Mouse (Mus musculus) brain, adult 2 months (tissue): ENCODE measurements around the gene Hoxd3.

Source experiments
- DNase-seq: peaks from one replicate; pipeline ENCODE4 v3.0.0; 2011; ENCODE audit warnings: low read depth, low spot score

The Hoxd3 gene

DNA sequence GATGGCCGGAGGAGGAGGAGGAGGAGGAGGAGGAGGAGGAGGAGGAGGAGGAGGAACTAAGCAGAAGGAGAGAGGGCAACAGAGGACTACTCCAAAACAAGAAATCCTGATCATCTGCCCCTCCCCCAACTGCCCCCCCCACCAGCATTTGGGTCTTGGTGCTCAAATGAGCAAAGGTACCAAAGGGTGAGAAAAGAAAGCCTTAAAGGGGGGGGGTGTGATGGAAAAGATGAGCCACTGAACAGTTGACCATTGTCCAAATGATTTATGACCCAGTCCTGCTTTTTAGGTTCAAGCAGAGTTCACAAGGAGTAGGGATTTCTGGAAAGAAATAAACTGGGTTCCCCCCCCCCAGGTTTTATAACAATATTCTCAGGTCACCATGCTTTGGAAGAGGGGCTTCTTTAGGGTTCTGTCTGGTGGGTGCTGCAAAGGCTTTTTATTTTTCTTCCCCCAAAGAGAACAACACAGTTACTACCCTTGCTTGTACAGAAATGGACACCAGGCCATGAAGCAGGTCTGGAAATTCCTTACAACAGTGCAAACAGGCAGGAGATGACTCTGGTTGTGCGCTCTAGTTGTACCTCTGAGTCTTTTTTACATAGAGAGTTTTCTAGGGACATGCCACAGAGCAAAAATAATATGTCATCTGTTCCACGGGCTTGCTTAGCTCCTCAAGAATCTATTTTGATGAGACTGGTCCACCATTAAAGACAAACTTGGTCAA is 29.7 kb downstream of the Hoxd3 start:
- DNase-seq = no peak

- no peak for DNase-seq
Observed at GRCm38 (mm10) chr2:74741979-74742277, 30.2 kb downstream of the Hoxd3 start.

DNA sequence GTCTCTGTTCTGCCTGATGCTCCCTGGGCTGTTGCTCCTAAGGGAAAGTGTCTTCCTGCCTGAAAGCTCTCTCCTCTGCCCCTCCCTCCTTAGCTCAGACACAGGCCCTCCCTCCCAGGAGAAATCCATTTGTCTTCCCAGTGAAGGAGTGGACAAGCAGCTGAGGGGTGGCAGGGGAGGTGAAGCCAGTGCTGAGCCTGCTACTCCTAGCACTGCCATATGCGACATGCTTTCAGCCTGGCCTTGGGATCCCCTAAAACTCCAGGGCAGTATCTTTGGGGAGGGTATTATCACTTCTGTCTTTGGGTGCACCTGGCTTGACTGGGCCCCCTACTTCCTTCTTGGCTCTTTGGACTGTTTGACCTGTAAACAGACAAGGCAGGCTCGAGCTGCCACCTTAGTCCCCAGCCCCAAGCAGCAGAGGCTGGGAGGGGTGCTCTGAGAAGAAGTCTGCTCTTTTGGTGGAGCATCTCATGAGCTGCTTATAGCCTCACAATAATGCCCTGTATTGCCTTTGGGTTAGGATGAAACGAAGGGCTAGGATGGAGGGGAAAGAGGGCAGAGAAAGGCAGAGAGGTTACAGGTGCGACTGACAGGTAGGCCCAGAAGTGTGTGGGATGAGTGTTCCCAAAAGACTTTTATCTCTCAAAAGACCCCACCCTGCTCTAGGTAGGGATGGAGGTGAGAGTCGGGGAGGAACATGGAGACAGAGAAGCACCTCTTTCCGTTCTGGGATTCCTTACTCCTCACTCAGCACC is 34.0 kb downstream of the Hoxd3 start:
- no peak for DNase-seq

GRCm38 (mm10) chr2:74746298-74746921 is 34.7 kb downstream of the Hoxd3 start:
- DNase-seq = no peak

- DNase-seq = no peak
Observed at GRCm38 (mm10) chr2:74747006-74747405, 35.3 kb downstream of the Hoxd3 start.

DNA sequence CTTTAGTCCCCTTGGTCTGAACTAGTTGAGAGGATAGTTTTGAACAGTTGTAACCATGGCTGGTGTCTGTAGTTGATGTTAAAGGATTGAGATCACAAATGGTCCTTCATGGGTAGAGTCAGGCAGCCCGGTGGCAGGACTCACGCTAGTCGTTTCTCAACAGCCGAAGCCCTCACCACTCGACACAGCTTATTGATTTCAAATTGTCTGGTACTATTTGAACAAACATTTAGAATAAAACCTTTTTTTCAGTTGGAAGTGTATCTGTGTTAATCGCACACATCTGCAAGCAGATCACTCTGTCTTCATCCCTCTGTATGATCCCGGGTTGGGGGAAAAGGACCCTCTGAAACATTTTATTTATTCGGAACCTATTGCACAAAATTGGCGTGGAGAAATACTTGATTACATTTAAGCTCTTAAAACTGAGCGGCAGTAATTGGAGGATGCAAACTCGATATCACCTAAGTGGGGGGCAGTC is 36.0 kb downstream of the Hoxd3 start:
- DNase-seq = no peak

DNA sequence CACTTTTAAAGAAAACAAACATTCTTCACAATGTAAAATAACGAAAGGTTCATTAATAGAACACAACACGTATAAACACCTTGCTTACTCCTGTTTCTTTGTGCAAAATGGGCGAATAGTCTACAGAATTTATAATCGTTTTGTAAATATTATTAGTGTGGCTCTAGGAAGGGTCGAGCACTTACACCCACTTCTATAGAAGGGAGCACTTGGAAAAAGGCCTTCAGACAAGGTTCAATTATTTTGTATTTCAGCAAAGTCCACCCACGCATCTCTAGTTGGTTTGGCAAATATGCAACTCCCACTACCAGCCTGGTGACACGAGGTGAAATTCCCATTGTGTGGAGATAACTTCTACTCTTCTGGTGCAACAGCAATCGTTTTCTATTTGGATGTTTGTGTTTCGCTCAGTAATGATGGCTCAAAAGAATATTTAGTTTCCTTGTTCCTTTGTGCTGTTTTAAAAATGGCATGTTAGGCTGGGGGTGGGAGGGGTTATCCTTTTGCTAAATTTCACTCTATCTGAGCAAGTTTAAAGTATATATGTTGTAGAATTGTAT is 36.8 kb downstream of the Hoxd3 start:
- DNase-seq = no peak

GRCm38 (mm10) chr2:74749337-74750121 is 37.8 kb downstream of the Hoxd3 start:
- DNase-seq = peak; percentile 30

GRCm38 (mm10) chr2:74750731-74751250 is 39.1 kb downstream of the Hoxd3 start:
- no peak for DNase-seq

- DNase-seq = no peak
Observed at GRCm38 (mm10) chr2:74751861-74752260, 40.1 kb downstream of the Hoxd3 start.

DNA sequence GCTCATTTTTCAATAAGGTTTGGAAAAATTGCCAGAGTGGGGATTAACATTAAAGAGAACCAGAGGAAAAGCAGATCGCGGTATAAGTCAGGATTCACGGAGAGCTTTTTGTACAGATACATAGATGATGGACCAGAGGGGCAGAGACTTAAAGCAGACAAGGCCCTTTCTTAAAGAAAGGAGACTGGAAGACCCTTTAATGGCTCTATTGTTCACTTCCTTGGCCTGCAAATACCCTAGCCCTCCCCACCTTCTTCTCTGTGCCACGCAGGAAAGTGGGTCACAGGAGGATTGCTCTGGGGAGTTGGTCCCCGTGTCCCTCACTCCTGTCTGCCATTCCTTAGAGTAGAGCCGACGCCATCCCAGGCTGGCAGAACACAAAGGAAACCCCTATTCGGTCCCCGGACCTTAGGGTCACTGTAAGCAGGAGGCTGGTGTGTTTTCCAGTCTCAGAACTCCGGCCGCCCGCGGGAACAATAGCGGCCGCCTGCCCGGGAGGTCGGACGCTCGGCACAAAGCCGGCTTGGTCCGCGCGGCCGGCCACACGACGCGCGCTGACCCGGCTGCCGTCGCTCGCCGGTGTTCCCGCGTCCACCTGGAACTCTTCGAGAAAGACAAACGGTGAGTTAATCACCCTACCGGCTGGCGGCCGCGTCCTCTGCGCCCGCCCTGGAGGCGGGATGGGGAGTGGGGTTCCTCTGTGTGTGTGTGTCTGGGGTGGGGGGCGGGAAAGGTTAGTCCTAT is 40.9 kb downstream of the Hoxd3 start:
- DNase-seq = no peak

- no peak for DNase-seq
Observed at GRCm38 (mm10) chr2:74753175-74753523, 41.4 kb downstream of the Hoxd3 start.

DNA sequence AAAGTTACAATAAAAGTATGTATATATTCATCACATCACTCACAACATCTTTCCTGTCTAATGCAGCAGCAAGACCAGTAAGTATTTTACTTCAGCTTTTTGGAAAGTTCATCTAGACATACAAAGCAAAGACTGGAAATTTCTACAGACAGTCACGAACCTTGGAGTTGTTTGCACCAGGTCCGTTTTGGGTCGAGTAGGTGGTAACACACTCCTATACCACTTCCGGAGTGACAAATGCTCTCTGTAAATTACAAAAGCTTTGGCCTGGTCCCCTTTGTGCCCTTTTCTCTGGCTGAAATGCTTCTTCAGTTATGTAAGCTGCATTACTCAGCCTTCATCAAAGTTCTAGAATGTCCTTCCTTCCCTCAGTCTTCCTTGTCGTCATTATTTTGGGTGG is 42.0 kb downstream of the Hoxd3 start:
- no peak for DNase-seq

- no peak for DNase-seq
Observed at GRCm38 (mm10) chr2:74760146-74760545, 48.4 kb downstream of the Hoxd3 start.

DNA sequence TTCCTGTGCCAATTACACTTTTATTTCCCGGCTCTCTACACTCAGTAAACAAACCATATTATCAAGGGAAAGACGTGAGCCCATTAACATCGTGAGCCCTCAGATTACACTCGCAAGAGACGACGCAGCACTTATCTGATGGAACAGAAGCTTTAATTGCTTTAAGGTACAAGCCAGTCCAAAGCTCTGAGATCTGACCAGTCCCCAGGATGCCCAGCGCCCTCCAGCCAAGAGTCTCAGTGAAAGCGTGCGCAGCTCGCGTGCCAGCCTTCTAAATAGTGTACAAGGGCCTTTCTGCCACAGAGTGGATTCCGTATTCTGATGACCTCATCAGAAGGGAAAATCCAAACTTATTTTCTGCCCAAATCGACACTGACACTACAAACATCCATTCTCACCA is 50.2 kb downstream of the Hoxd3 start:
- DNase-seq = no peak

- peak; percentile 27 for DNase-seq
Observed at GRCm38 (mm10) chr2:74762522-74763244, 51.0 kb downstream of the Hoxd3 start, which contains the start of gene Hoxd1. Gene Hoxd1, plus strand, starts transcription at chr2:74762980.

DNA sequence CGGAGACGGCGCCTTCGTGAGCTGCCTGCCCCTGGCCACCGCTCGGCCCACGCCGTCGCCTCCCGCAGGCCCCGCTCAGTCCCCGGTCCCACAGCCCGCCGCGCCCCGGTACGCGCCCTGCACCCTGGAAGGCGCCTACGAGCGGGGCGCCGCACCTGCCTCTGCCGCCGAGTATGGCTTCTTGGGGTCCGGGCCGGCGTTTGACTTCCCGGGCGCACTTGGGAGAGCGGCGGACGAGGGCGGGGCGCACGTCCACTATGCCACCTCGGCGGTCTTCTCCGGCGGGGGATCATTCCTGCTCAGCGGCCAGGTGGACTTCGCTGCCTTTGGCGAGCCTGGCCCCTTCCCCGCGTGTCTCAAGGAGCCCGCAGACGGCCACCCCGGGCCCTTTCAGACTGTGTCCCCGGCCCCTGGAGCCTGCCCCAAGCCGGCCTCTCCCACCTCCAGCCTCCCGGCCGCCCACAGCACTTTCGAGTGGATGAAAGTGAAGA is 51.6 kb downstream of the Hoxd3 start:
- no peak for DNase-seq

- no peak for DNase-seq
Observed at GRCm38 (mm10) chr2:74763976-74764375, 52.2 kb downstream of the Hoxd3 start.

DNA sequence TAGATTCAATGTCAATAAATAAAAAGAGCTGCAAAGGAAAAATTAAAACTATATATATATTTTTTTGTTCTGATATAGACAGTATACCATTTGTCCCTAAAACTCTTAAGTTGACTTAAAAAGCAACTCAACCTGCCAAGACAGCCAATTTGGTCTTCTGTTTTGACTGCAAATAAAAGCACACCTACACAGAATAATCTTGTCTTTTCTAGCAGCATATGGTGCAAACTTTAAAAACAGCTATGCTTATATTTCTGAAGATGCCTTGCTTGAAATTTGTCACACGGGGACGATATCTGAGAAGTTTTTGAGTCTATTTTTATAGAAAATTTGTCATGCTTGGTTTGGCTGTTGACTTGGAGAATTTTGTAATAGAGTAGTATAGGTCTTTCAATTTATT is 62.6 kb downstream of the Hoxd3 start:
- DNase-seq = peak; percentile 76
